Mouse (Mus musculus): Measurements from ENCODE around the gene Anpep. TPM values are rescaled to one million over a fixed set of nuclear protein-coding genes. Genes with fewer than 3 reads are reported as not detected.
A peak's percentile ranks its signal among the peaks of the same experiment; 100 is the strongest.

The Anpep gene
- polyA plus RNA-seq, 1 experiment from 2014 or later, result 26.6 TPM

GRCm38 (mm10) chr7:79831145-79831544 is 29.7 kb downstream of the Anpep start:
- H3K27me3 ChIP-seq (ENCODE audit: control insufficient read depth, insufficient read depth, low read depth, low read length), result no peaks in the 10 kb centered on the region
- no peaks in the 10 kb centered on the region for H3K36me3 ChIP-seq (ENCODE audit: control insufficient read depth, insufficient read depth)
- H3K4me1 ChIP-seq (ENCODE audit: control insufficient read depth, low read depth, low read length), result no peaks in the 10 kb centered on the region
- no peak overlapping the region for H3K9ac ChIP-seq (ENCODE audit: low read depth, low read length)
- no peaks in the 10 kb centered on the region for H3K9me3 ChIP-seq (replicated peaks; ENCODE audit: control insufficient read depth, low read length)
- no peak for ATAC-seq (ENCODE audit: low read depth)
- no peak overlapping the region for H3K4me2 ChIP-seq (ENCODE audit: low read depth, low read length)
- WGBS (ENCODE audit: insufficient replicate concordance), result 48% methylated on average over 6 of the region's 6 CpGs
- H3K4me3 ChIP-seq (ENCODE audit: low read depth, low read length), result no peak overlapping the region
- no peak overlapping the region for H3K27ac ChIP-seq (ENCODE audit: low read length)

GRCm38 (mm10) chr7:79828341-79828740 is 32.5 kb downstream of the Anpep start:
- 63% methylated on average over 3 of the region's 3 CpGs for WGBS (ENCODE audit: insufficient replicate concordance)
- no peak overlapping the region for H3K27ac ChIP-seq (ENCODE audit: low read length)

GRCm38 (mm10) chr7:79822092-79822695 is 38.7 kb downstream of the Anpep start:
- Histone ChIP-seq H3K9me3 (replicated peaks; ENCODE audit: control insufficient read depth, low read length) (no peaks in the 10 kb centered on the region), H3K4me2 (ENCODE audit: low read depth, low read length) (no peak overlapping the region), H3K9ac (ENCODE audit: low read depth, low read length) (no peak overlapping the region), H3K27ac (ENCODE audit: low read length) (no peak overlapping the region), H3K4me3 (ENCODE audit: low read depth, low read length) (no peak overlapping the region), H3K36me3 (ENCODE audit: control insufficient read depth, insufficient read depth) (peaks cover 2% of the 10 kb centered on the region; the same call in 1 of the 2 replicates), H3K4me1 (ENCODE audit: control insufficient read depth, low read depth, low read length) (no peaks in the 10 kb centered on the region; the same call in 1 of the 2 replicates), H3K27me3 (ENCODE audit: control insufficient read depth, insufficient read depth, low read depth, low read length) (no peaks in the 10 kb centered on the region)
- ATAC-seq (ENCODE audit: low read depth), result peak; percentile 27; the same call in 1 of the 2 replicates
- 55% methylated on average over 12 of the region's 12 CpGs for WGBS (ENCODE audit: insufficient replicate concordance)

More at GRCm38 (mm10) chr7:79828341-79828740, 32.5 kb downstream of the Anpep start:
- Histone ChIP-seq H3K4me3 (ENCODE audit: low read depth, low read length) (no peak overlapping the region), H3K4me2 (ENCODE audit: low read depth, low read length) (no peak overlapping the region), H3K9ac (ENCODE audit: low read depth, low read length) (no peak overlapping the region), H3K27me3 (ENCODE audit: control insufficient read depth, insufficient read depth, low read depth, low read length) (no peaks in the 10 kb centered on the region), H3K9me3 (replicated peaks; ENCODE audit: control insufficient read depth, low read length) (no peaks in the 10 kb centered on the region), H3K36me3 (ENCODE audit: control insufficient read depth, insufficient read depth) (peaks cover 2% of the 10 kb centered on the region; the same call in 1 of the 2 replicates), H3K4me1 (ENCODE audit: control insufficient read depth, low read depth, low read length) (no peaks in the 10 kb centered on the region)
- ATAC-seq (ENCODE audit: low read depth), result no peak

- Histone ChIP-seq H3K4me2 (ENCODE audit: low read depth, low read length) (no peak overlapping the region), H3K27me3 (ENCODE audit: control insufficient read depth, insufficient read depth, low read depth, low read length) (no peaks in the 10 kb centered on the region), H3K27ac (ENCODE audit: low read length) (no peak overlapping the region), H3K4me3 (ENCODE audit: low read depth, low read length) (no peak overlapping the region), H3K9ac (ENCODE audit: low read depth, low read length) (no peak overlapping the region), H3K9me3 (replicated peaks; ENCODE audit: control insufficient read depth, low read length) (no peaks in the 10 kb centered on the region), H3K4me1 (ENCODE audit: control insufficient read depth, low read depth, low read length) (no peaks in the 10 kb centered on the region; the same call in 1 of the 2 replicates), H3K36me3 (ENCODE audit: control insufficient read depth, insufficient read depth) (peaks cover 2% of the 10 kb centered on the region; the same call in 1 of the 2 replicates)
- 54% methylated on average over 11 of the region's 11 CpGs for WGBS (ENCODE audit: insufficient replicate concordance)
- ATAC-seq (ENCODE audit: low read depth), result no peak
Observed at GRCm38 (mm10) chr7:79819996-79820395, 40.9 kb downstream of the Anpep start.

GRCm38 (mm10) chr7:79819515-79819914 is 41.3 kb downstream of the Anpep start:
- H3K4me1 ChIP-seq (ENCODE audit: control insufficient read depth, low read depth, low read length), result no peaks in the 10 kb centered on the region; the same call in 1 of the 2 replicates
- H3K9ac ChIP-seq (ENCODE audit: low read depth, low read length), result no peak overlapping the region
- H3K4me2 ChIP-seq (ENCODE audit: low read depth, low read length), result no peak overlapping the region
- H3K36me3 ChIP-seq (ENCODE audit: control insufficient read depth, insufficient read depth), result peaks cover under 1% of the 10 kb centered on the region; the same call in 1 of the 2 replicates
- no peak overlapping the region for H3K4me3 ChIP-seq (ENCODE audit: low read depth, low read length)
- H3K27ac ChIP-seq (ENCODE audit: low read length), result no peak overlapping the region
- WGBS (ENCODE audit: insufficient replicate concordance), result 17% methylated on average over 4 of the region's 4 CpGs
- ATAC-seq (ENCODE audit: low read depth), result no peak
- H3K9me3 ChIP-seq (replicated peaks; ENCODE audit: control insufficient read depth, low read length), result no peaks in the 10 kb centered on the region
- no peaks in the 10 kb centered on the region for H3K27me3 ChIP-seq (ENCODE audit: control insufficient read depth, insufficient read depth, low read depth, low read length)

- WGBS (ENCODE audit: insufficient replicate concordance), result 8% methylated on average over 6 of the region's 6 CpGs
- Histone ChIP-seq H3K9ac (ENCODE audit: low read depth, low read length) (no peak overlapping the region), H3K36me3 (ENCODE audit: control insufficient read depth, insufficient read depth) (no peaks in the 10 kb centered on the region)
Observed at GRCm38 (mm10) chr7:79818321-79818720, 42.5 kb downstream of the Anpep start.

GRCm38 (mm10) chr7:79813409-79813808 is 47.5 kb downstream of the Anpep start:
- no peaks in the 10 kb centered on the region; the same call in 1 of the 2 replicates for H3K4me1 ChIP-seq (ENCODE audit: control insufficient read depth, low read depth, low read length)
- H3K36me3 ChIP-seq (ENCODE audit: control insufficient read depth, insufficient read depth), result no peaks in the 10 kb centered on the region
- H3K9me3 ChIP-seq (replicated peaks; ENCODE audit: control insufficient read depth, low read length), result no peaks in the 10 kb centered on the region
- no peak overlapping the region for H3K27ac ChIP-seq (ENCODE audit: low read length)
- no peak for ATAC-seq (ENCODE audit: low read depth)
- peaks cover 16% of the 10 kb centered on the region for H3K27me3 ChIP-seq (ENCODE audit: control insufficient read depth, insufficient read depth, low read depth, low read length)
- no peak overlapping the region for H3K9ac ChIP-seq (ENCODE audit: low read depth, low read length)
- no peak overlapping the region for H3K4me2 ChIP-seq (ENCODE audit: low read depth, low read length)
- no peak overlapping the region for H3K4me3 ChIP-seq (ENCODE audit: low read depth, low read length)
- 50% methylated on average over 1 of the region's 1 CpGs for WGBS (ENCODE audit: insufficient replicate concordance)

More at GRCm38 (mm10) chr7:79818321-79818720, 42.5 kb downstream of the Anpep start:
- H3K9me3 ChIP-seq (replicated peaks; ENCODE audit: control insufficient read depth, low read length), result no peaks in the 10 kb centered on the region
- no peak for ATAC-seq (ENCODE audit: low read depth)
- H3K4me2 ChIP-seq (ENCODE audit: low read depth, low read length), result no peak overlapping the region
- no peak overlapping the region for H3K27ac ChIP-seq (ENCODE audit: low read length)
- no peaks in the 10 kb centered on the region for H3K27me3 ChIP-seq (ENCODE audit: control insufficient read depth, insufficient read depth, low read depth, low read length)
- H3K4me3 ChIP-seq (ENCODE audit: low read depth, low read length), result no peak overlapping the region
- no peaks in the 10 kb centered on the region; the same call in 1 of the 2 replicates for H3K4me1 ChIP-seq (ENCODE audit: control insufficient read depth, low read depth, low read length)

- no peak within 1 kb of the TSS; the same call in 1 of the 2 replicates for H3K9ac ChIP-seq (ENCODE audit: low read depth, low read length)
- no peaks in the 10 kb centered on the region for H3K9me3 ChIP-seq (replicated peaks; ENCODE audit: control insufficient read depth, low read length)
- H3K27me3 ChIP-seq (ENCODE audit: control insufficient read depth, insufficient read depth, low read depth, low read length), result peaks cover 16% of the 10 kb centered on the region
- 10% methylated on average over 71 of the region's 71 CpGs for WGBS (ENCODE audit: insufficient replicate concordance)
- peak; percentile 16; the same call in 1 of the 2 replicates for ATAC-seq (ENCODE audit: low read depth)
- H3K4me3 ChIP-seq (ENCODE audit: low read depth, low read length), result peak within 1 kb of the TSS; percentile 28
- H3K27ac ChIP-seq (ENCODE audit: low read length), result no peak within 1 kb of the TSS
- H3K4me1 ChIP-seq (ENCODE audit: control insufficient read depth, low read depth, low read length), result no peaks in the 10 kb centered on the region; the same call in 1 of the 2 replicates
- H3K36me3 ChIP-seq (ENCODE audit: control insufficient read depth, insufficient read depth), result no peaks in the 10 kb centered on the region
- peak within 1 kb of the TSS; percentile 51 for H3K4me2 ChIP-seq (ENCODE audit: low read depth, low read length)
Observed at GRCm38 (mm10) chr7:79810611-79811506, 50.0 kb downstream of the Anpep start, which contains the start of gene Mesp2. TSS of gene Mesp2 (plus strand) at chr7:79810727.

Measured in liver, embryonic 16.5 days (tissue).